Mouse (Mus musculus): ENCODE measurements around the gene Palm2.

Palm2 gene

GRCm38 (mm10) chr4:57513241-57513933 lies 79.3 kb downstream of the Palm2 start:
- no peak for DNase-seq (ENCODE audit: low spot score)

DNA sequence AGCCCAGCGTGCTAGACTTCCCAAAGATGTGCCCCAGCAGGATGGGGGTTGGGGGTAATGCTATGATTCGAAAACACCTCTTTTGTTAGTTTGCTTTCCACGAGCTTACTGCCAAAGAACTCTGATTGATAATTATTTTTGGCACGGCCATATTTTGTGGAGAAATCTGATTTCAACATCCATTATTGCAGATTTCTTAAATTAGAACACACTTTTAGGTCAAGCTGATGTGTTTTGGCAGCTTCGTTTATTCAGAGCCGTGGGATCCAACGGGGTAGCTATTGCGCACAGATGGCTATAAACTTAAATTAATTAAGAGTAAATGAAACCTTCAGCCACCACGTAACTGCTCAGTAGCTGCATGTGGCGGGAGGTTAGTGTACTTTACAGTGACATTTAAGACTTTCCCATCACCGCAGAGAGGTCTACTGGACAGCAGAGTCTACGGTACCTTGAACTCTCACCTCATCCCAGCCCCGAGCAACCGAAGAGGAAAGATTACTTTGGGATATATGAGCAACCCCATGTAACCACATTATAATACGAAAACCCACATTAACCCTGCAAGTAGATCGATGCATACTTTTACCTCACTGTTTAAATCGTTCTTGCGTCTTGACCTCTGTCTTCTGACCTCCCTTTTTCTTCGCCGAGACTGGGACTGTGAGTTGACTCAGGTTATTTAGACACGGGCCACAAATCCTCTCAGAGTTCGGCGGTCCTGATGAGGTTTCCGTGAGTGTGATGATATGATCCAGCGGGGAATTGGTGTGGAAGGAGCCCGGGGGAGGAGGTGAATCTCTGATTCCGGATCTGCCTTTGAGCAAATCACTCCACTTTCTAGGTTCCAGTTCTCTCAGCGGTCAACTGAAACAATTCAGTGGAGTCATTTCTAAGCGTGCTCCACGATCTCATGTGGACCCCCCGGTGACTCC lies 80.2 kb downstream of the Palm2 start:
- no peak for DNase-seq (ENCODE audit: low spot score)

GRCm38 (mm10) chr4:57515356-57515755 lies 81.3 kb downstream of the Palm2 start:
- no peak for DNase-seq (ENCODE audit: low spot score)

- DNase-seq (ENCODE audit: low spot score): no peak
Observed at GRCm38 (mm10) chr4:57523456-57523855, 89.4 kb downstream of the Palm2 start.

GRCm38 (mm10) chr4:57524461-57524860 lies 90.4 kb downstream of the Palm2 start:
- no peak for DNase-seq (ENCODE audit: low spot score)

GRCm38 (mm10) chr4:57525221-57526011 lies 91.4 kb downstream of the Palm2 start:
- DNase-seq (ENCODE audit: low spot score): no peak

DNA sequence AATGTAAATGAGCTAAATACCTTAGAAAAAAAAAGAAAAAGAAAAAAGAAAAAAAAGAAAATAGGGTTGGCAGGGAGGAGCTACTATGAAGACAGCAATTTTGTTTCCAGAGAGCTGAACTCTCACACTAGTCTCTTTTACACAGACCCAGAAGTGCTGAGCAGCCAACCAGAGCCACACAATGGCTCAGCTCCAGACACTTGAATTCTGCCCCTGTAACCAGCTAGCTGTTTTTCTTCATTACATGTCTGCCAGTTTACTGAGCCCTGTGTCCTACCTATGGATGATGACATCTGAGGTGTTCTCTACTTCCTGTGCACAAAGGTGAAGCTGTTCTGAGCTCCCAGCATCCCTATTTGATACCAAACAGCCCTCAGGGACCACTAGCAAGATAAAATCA lies 94.2 kb downstream of the Palm2 start:
- no peak for DNase-seq (ENCODE audit: low spot score)

- DNase-seq (ENCODE audit: low spot score): no peak
Observed at GRCm38 (mm10) chr4:57533686-57534085, 99.6 kb downstream of the Palm2 start.

GRCm38 (mm10) chr4:57534232-57534631 lies 100.2 kb downstream of the Palm2 start:
- no peak for DNase-seq (ENCODE audit: low spot score)

DNA sequence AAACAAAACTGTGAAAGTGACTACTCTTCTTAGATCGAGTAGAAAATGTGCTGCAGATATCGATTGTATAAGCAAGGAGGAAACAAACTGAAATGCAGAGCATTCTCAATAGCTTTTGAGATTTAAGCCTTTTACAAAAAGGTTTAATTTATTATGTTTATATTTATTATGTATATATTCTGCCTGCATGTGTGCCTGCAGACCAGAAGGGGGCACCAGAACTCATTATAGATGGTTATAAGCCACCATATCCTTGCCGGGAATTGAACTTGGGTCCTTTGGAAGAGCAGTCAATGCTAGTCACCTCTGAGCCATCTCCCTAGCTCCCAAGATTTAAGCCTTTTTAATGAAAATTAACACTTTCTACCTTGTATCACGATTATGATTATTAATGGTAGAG lies 101.0 kb downstream of the Palm2 start:
- no peak for DNase-seq (ENCODE audit: low spot score)

DNA sequence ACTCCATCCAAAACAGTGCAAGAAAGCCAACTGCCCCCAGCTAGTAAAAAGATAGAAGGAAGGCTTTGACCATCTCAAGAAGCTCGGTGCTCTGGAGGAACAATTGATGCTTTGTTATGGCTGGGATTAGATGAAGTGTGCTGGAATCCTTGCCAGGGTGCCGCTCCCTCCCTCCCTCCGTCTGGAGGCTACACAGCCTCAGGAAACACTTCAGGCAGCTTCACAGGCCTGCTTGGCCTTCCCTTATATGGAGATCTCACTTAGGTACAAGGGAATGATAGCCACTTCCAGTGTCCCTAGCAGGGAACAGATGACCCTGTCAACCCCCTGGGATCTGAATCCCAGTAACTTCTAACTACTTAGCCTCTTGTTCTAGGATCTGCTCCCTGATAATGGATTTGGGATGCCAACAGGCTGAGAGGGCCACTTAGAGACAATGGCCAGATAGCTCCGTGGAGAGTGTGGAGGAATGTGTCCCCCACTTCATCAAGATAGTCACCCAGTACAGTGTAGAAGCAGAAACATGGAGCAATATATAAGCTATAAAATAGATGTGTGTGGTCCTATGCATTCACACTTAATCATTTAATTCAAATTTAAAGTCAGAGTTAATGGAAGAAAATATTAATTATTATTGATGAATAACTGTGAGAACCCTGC lies 104.1 kb downstream of the Palm2 start:
- no peak for DNase-seq (ENCODE audit: low spot score)

DNA sequence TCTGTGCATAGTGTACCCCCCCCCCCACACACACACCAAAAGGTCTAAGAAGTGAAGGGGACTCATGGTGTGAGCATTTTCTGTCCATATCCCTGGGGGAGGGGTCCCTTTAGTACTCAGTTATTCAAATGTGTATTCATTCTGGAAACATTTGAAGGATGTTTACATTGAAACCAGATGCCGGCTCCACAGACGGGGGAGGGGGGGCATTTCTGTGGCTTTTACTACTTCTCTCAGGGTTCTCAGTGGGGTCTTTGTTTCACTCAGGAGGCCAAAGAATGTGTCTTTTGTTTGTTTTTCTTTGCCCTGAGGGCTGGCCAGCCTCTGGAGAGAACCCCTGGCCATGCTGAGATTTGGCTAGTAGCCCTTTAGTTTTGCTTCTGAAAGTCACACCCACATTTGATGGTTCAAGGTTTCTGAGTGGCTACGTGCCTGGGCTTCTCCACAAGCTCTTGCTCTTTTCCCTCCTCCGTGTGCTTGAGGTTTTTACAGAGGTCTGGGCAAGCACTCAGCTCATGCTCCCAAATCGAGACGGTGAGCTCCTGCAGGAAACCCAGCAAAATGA lies 109.7 kb downstream of the Palm2 start:
- peak; percentile 11 for DNase-seq (ENCODE audit: low spot score)

- DNase-seq (ENCODE audit: low spot score): no peak
Observed at GRCm38 (mm10) chr4:57547785-57548184, 113.7 kb downstream of the Palm2 start.

DNA sequence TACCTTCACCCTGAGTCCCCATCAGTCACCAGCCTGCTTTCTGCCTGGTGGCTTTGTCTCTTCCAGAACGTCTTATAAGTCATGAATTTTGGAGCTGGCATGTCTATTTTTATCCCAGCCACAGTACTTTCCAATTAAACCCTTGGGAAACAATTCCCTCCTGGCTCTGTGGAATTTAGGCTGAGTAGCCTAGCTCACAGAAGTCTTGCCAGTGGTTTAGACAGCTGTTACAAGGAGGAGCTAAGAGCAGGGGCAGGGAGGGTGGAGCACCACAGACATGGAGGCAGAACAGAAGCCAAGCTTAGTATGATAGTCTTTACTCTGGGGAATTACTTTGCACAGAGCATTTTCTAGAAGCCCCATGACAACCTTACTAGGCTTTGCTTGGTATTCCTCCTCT lies 116.2 kb downstream of the Palm2 start:
- DNase-seq (ENCODE audit: low spot score): no peak

DNA sequence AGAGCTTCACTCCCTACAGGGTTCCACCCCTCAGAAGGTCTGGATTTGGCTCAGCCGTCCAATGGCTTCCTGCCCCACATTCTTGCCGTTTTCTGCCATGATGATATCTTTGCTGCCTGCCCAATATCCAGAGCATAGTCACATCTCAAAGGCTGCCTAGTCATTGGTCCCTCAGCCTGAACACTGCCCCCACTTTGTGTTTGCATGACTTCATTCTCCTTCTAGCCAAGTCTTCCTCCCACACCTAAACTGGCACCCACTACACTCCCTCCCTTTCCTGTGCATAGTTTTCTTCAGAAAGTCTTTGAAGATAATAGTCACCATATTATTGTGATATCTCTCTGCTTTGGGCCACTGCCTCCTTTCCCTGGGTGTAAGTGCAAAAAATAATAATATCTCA lies 123.1 kb downstream of the Palm2 start:
- no peak for DNase-seq (ENCODE audit: low spot score)

DNA sequence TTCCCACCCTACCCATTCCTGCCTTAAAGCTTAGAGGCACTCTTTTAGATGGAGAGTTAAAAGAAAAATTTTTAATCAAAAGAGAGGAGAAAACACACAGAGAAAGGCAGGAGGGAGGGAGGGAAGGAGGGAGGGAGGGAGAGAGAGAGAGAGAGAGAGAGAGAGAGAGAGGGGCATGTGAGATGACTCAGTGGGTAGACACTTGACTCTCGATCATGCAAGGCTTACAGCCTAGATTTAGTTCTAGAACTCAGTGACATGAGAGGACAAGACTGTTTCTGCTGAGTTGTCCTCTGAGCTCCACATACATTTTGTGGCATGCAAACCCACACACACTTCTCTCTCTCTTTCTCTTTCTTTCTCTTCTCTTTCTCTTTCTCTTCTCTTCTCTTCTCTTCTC lies 125.4 kb downstream of the Palm2 start:
- DNase-seq (ENCODE audit: low spot score): no peak

DNA sequence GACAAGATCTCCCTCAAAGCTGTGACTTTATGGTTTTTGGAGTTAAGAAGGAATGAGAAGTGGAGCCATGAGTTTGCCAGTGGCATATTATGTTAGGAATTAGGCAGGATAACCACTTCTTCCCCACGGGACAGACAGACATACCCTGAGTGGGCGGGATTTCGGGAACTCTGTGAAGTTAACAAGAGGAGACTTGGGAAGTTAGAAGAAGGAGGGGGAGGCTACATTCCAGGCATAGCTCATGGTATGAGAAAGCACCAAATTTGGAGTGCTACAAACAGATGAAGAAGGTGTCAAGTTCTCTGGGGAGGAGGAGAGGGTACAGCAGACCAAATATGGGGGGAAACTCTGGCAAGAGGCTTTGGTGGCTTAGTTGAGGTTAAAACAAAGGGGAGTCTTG lies 126.0 kb downstream of the Palm2 start:
- DNase-seq (ENCODE audit: low spot score): no peak

DNA sequence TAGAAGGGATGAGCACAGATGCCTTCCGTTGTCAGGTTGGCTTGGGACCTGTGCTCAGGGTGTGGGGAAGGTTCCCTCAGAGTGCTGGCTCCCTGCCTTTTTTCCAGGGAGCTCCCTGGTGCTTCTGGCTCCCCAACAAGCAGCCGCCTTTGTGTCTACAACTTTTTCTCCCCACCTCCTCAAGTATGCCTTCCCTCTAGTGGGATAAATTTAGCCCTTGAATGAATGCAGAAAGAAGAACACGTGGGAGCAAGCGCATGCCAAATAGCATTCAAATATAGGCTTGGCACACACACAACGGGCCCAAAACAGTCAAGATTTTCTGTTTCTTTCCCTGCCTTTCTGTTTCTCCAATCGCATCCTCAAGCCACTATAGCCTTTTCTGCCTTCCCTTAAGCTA lies 127.0 kb downstream of the Palm2 start:
- no peak for DNase-seq (ENCODE audit: low spot score)

GRCm38 (mm10) chr4:57565283-57565682 lies 131.2 kb downstream of the Palm2 start:
- DNase-seq (ENCODE audit: low spot score): no peak

- DNase-seq (ENCODE audit: low spot score): no peak
Observed at GRCm38 (mm10) chr4:57565811-57566210, 131.8 kb downstream of the Palm2 start.

- DNase-seq (ENCODE audit: low spot score): peak; percentile 74
Observed at GRCm38 (mm10) chr4:57567666-57568206, 133.7 kb downstream of the Palm2 start, which contains the start of gene Pakap. Gene Pakap, plus strand, starts transcription at chr4:57568179.

All from ovary, postnatal 36 days (tissue).